Comparison of ENCODE assay signal across 9 mouse cellular contexts in genomic region chr17:37049570-37050310, GRCm38 (mm10). TPM values are rescaled to one million over a fixed set of nuclear protein-coding genes. Genes with fewer than 3 reads are reported as not detected.
DNase-seq lines count a peak whose midpoint lies in the region; ATAC-seq and TF ChIP-seq lines count a peak whose summit lies in the region.
"Had no signal": no experiment of that assay in that cellular context is flagged by ENCODE, and none has a peak within 500 bp of the region (broad histone marks: within the 10 kb centered on the region; RNA-seq: fewer than 3 reads in every experiment).

No protein-coding gene starts in this region.

- H3K4me1 ChIP-seq in lung, embryonic 14.5 days (ENCODE audit: insufficient read depth) = 0 out of 2 replicates have a peak, but pooled peaks cover 6% of the 10 kb centered on the region
- peaks cover 34% of the 10 kb centered on the region for H3K4me1 ChIP-seq in olfactory bulb, adult 2 months (ENCODE audit: control insufficient read depth, insufficient read depth, low read length)

- peak; percentile 64 for TF ChIP-seq CTCF in lung, embryonic 14.5 days (IDR thresholded peaks at IDR 0.05; ENCODE audit: low read depth)
- peak; percentile 64 for TF ChIP-seq CTCF in olfactory bulb, adult 2 months (IDR thresholded peaks at IDR 0.05; ENCODE audit: insufficient read depth, low read depth, low read length)

- H3K4me3 ChIP-seq in lung, embryonic 14.5 days (ENCODE audit: low read depth, low read length) = peak overlapping the region; percentile 50
- H3K4me3 ChIP-seq in olfactory bulb, adult 2 months (ENCODE audit: insufficient read depth, low read depth, low read length) = peak overlapping the region; percentile 71

- TF ChIP-seq POLR2A in olfactory bulb, adult 2 months (IDR thresholded peaks at IDR 0.05; ENCODE audit: insufficient read depth, low read depth, low read length) = no peak

- H3K27me3 ChIP-seq in lung, embryonic 14.5 days (ENCODE audit: insufficient read depth, low read length) = no peaks in the 10 kb centered on the region; the same call in 1 of the 2 replicates

- peak; percentile 17 for ATAC-seq in frontal cortex, adult (ENCODE audit: low TSS enrichment)
- peak; percentile 2; the same call in 1 of the 2 replicates for ATAC-seq in lung, embryonic 14.5 days (ENCODE audit: insufficient read depth)

- peak overlapping the region; percentile 83 for H3K4me2 ChIP-seq in lung, embryonic 14.5 days

- no peak overlapping the region for H3K27ac ChIP-seq in lung, embryonic 14.5 days (ENCODE audit: low read depth)
- peak overlapping the region; percentile 95 for H3K27ac ChIP-seq in olfactory bulb, adult 2 months (ENCODE audit: insufficient read depth, low read depth, low read length)

- peaks cover 11% of the 10 kb centered on the region; the same call in 1 of the 2 replicates for H3K36me3 ChIP-seq in lung, embryonic 14.5 days (ENCODE audit: insufficient read depth)

- WGBS in lung, embryonic 14.5 days = 5% methylated on average over 39 of the region's 39 CpGs
- 3% methylated on average over 39 of the region's 39 CpGs for WGBS in olfactory bulb, adult 2 months

- H3K9me3 ChIP-seq in lung, embryonic 14.5 days (ENCODE audit: low read depth, low read length) = no peaks in the 10 kb centered on the region
- H3K9me3 ChIP-seq: G1E had no signal

- no peak overlapping the region for H3K9ac ChIP-seq in lung, embryonic 14.5 days

- DNase-seq in CD8-positive naive resting alpha-beta T cell, adult 2 months (ENCODE audit: low read depth in 2 of 2, low spot score in 2 of 2) = peak; percentile 40 to 54
- peak; percentile 86 for DNase-seq in cerebellum, adult 8-10 months
- peak; percentile 77 for DNase-seq in heart, postnatal 4 days
- peak; percentile 69 to 80 for DNase-seq in layer of hippocampus, adult 8-10 months (ENCODE audit: low spot score in 2 of 2)
- peak; percentile 82 for DNase-seq in lung, embryonic 14.5 days
- peak; percentile 62 to 69 for DNase-seq in thymus, postnatal 36 days

RNA-seq across cellular contexts. Expression of gene Gabbr1, which starts 4.0 kb away (rescaled TPM):
- 10 to 100 TPM; 21.6 to 22.4 TPM for total RNA-seq in heart, postnatal 4 days (2021)
- 100 to 1,000 TPM; 595 to 693 (median 673) TPM for total RNA-seq in layer of hippocampus, adult 8-10 months (2022)
- polyA plus RNA-seq in lung, embryonic 14.5 days (2014; fragmentation: Nextera tagmentation; extraction: Ambion mirVana) = 7.0 and 8.8 TPM in 2 replicates
- 220 and 221 TPM in 2 replicates for polyA plus RNA-seq in olfactory bulb, adult 2 months (2012; ENCODE audit: insufficient read depth, insufficient read length, low replicate concordance, missing spikeins)

RNA-seq across cellular contexts. Expression of gene Mog, which starts 26.5 kb away (rescaled TPM):
- total RNA-seq in heart, postnatal 4 days (2021) = not detected
- 10 to 100 TPM; 35.6 to 57.5 (median 47.8) TPM for total RNA-seq in layer of hippocampus, adult 8-10 months (2022)
- 0.11 and 0.13 TPM in 2 replicates for polyA plus RNA-seq in lung, embryonic 14.5 days (2014; fragmentation: Nextera tagmentation; extraction: Ambion mirVana)
- polyA plus RNA-seq in olfactory bulb, adult 2 months (2012; ENCODE audit: insufficient read depth, insufficient read length, low replicate concordance, missing spikeins) = not detected in 2 replicates
- polyA plus RNA-seq: G1E had no signal

RNA-seq across cellular contexts. Expression of gene Olfr90, which starts 38.6 kb away (rescaled TPM):
- total RNA-seq in heart, postnatal 4 days (2021) = not detected
- not detected for total RNA-seq in layer of hippocampus, adult 8-10 months (2022)
- 0.34 TPM in 1 of 2 replicates, not detected in the other for polyA plus RNA-seq in lung, embryonic 14.5 days (2014; fragmentation: Nextera tagmentation; extraction: Ambion mirVana)
- polyA plus RNA-seq in olfactory bulb, adult 2 months (2012; ENCODE audit: insufficient read depth, insufficient read length, low replicate concordance, missing spikeins) = not detected in 2 replicates
- polyA plus RNA-seq: G1E had no signal

RNA-seq across cellular contexts. Expression of gene Olfr91, which starts 48.3 kb away (rescaled TPM):
- total RNA-seq in heart, postnatal 4 days (2021) = not detected
- total RNA-seq in layer of hippocampus, adult 8-10 months (2022) = not detected
- polyA plus RNA-seq in lung, embryonic 14.5 days (2014; fragmentation: Nextera tagmentation; extraction: Ambion mirVana) = 0.07 TPM in 1 of 2 replicates, not detected in the other
- polyA plus RNA-seq in olfactory bulb, adult 2 months (2012; ENCODE audit: insufficient read depth, insufficient read length, low replicate concordance, missing spikeins) = not detected in 2 replicates
- polyA plus RNA-seq: G1E had no signal

RNA-seq across cellular contexts. Expression of gene Zfp57, which starts 48.8 kb away (rescaled TPM):
- 10 to 100 TPM in 1 of 2 experiments, 1 to 10 TPM in 1; 9.7 to 14.5 TPM for total RNA-seq in heart, postnatal 4 days (2021)
- 10 to 100 TPM in 2 of 4 experiments, 1 to 10 TPM in 2; 8.9 to 10.8 (median 9.8) TPM for total RNA-seq in layer of hippocampus, adult 8-10 months (2022)
- polyA plus RNA-seq in lung, embryonic 14.5 days (2014; fragmentation: Nextera tagmentation; extraction: Ambion mirVana) = 77.5 and 80.7 TPM in 2 replicates
- polyA plus RNA-seq in olfactory bulb, adult 2 months (2012; ENCODE audit: insufficient read depth, insufficient read length, low replicate concordance, missing spikeins) = not detected in 2 replicates
- polyA plus RNA-seq: G1E had no signal

Comparison
In these comparisons a context has a peak if more than half of its experiments do, and no peak if none do; other contexts are left out.
1. RNA of gene Gabbr1, which starts 4.0 kb away (total RNA-seq): 595 to 693 TPM in layer of hippocampus, adult 8-10 months; 21.6 to 22.4 TPM in heart, postnatal 4 days; every median in the first group is over 10 times any median in the second.
2. RNA of gene Mog, which starts 26.5 kb away (total RNA-seq): 35.6 to 57.5 TPM in layer of hippocampus, adult 8-10 months; not detected in heart, postnatal 4 days; every median in the first group is over 10 times any median in the second.
3. Peak in every context shown above with its lines, with median percentiles within 50 percentile points of each other: DNase-seq.